In the genomic region with DNA sequence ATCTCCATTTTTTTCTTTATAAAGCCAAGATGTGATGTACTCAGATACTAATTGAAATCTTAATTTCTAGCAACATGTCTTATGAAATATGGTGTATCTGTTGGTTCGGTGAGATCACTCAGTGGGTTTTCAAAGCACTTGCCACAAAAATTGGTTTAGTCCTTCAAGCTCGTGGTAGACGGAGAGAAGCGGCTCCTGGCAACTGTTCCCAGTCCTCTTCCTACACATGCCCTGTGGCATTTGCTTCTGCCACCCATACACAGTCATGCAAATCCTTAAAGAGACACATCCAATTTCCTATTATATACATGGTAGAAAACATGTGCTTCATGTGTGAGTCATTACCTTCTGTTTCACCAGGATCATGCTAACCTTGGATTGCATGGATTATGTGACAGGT, we compare ENCODE assay signal across 15 mouse cellular contexts. TPM values are rescaled to one million over a fixed set of nuclear protein-coding genes. Genes with fewer than 3 reads are reported as not detected.
DNase-seq lines count a peak whose midpoint lies in the region; ATAC-seq and TF ChIP-seq lines count a peak whose summit lies in the region.
"Had no signal": no experiment of that assay in that cellular context is flagged by ENCODE, and none has a peak within 500 bp of the region (broad histone marks: within the 10 kb centered on the region; RNA-seq: fewer than 3 reads in every experiment).

No protein-coding gene starts in this region.

- 0 out of 2 replicates have a peak overlapping the region, but pooled peaks have one; percentile 40 for H3K9ac ChIP-seq in forebrain, embryonic 13.5 days
- no peak overlapping the region for H3K9ac ChIP-seq in forebrain, postnatal 0 days
- peak overlapping the region; percentile 54; the same call in 1 of the 2 replicates for H3K9ac ChIP-seq in intestine, embryonic 16.5 days (ENCODE audit: low read depth, low read length)
- H3K9ac ChIP-seq: liver, embryonic 15.5 days had no signal

- no peaks in the 10 kb centered on the region for H3K9me3 ChIP-seq in forebrain, embryonic 13.5 days (replicated peaks)
- no peaks in the 10 kb centered on the region for H3K9me3 ChIP-seq in forebrain, postnatal 0 days (ENCODE audit: low read length)
- H3K9me3 ChIP-seq in E14TG2a.4 (ENCODE audit: low read length) = no peaks in the 10 kb centered on the region
- no peaks in the 10 kb centered on the region for H3K9me3 ChIP-seq in intestine, embryonic 16.5 days (ENCODE audit: control insufficient read depth, low read length)
- H3K9me3 ChIP-seq: embryonic facial prominence, embryonic 13.5 days; G1E; liver, embryonic 15.5 days had no signal

- ATAC-seq in forebrain, embryonic 13.5 days = no peak
- no peak for ATAC-seq in forebrain, postnatal 0 days
- no peak for ATAC-seq in intestine, embryonic 16.5 days
- ATAC-seq: hindbrain, embryonic 16.5 days had no signal

- no peak overlapping the region for H3K4me2 ChIP-seq in forebrain, embryonic 13.5 days
- H3K4me2 ChIP-seq in forebrain, postnatal 0 days (ENCODE audit: low read depth) = no peak overlapping the region
- H3K4me2 ChIP-seq in intestine, embryonic 16.5 days (ENCODE audit: low read depth, low read length) = peak overlapping the region; percentile 35
- H3K4me2 ChIP-seq: embryonic facial prominence, embryonic 13.5 days had no signal

- no peak overlapping the region for H3K4me3 ChIP-seq in forebrain, embryonic 13.5 days
- no peak overlapping the region for H3K4me3 ChIP-seq in forebrain, postnatal 0 days (ENCODE audit: low read depth, low read length)
- peak overlapping the region; percentile 62 for H3K4me3 ChIP-seq in E14TG2a.4 (replicated peaks; ENCODE audit: low read length)
- H3K4me3 ChIP-seq in intestine, embryonic 16.5 days (ENCODE audit: low read length) = 0 out of 2 replicates have a peak overlapping the region, but pooled peaks have one; percentile 20
- H3K4me3 ChIP-seq: embryonic facial prominence, embryonic 13.5 days; liver, embryonic 15.5 days had no signal

- no peak overlapping the region for H3K27ac ChIP-seq in forebrain, embryonic 13.5 days
- H3K27ac ChIP-seq in forebrain, postnatal 0 days (ENCODE audit: low read depth, low read length) = no peak overlapping the region
- peak overlapping the region; percentile 96 for H3K27ac ChIP-seq in intestine, embryonic 16.5 days (ENCODE audit: low read length)
- H3K27ac ChIP-seq: embryonic facial prominence, embryonic 13.5 days had no signal

- DNase-seq in forebrain, postnatal 0 days = no peak
- DNase-seq in layer of hippocampus, adult 18-20 months (ENCODE audit: low spot score in 2 of 2) = peak; percentile 43 to 58
- DNase-seq in layer of hippocampus, postnatal 25 days (ENCODE audit: extremely low spot score in 1 of 2, low spot score in 1 of 2) = no peak
- DNase-seq in spleen, postnatal 36 days (ENCODE audit: low spot score in 2 of 2) = no peak
- no peak for DNase-seq in spleen, adult 12 weeks (ENCODE audit: low spot score)
- DNase-seq: heart, postnatal 14 days; midbrain, embryonic 14.5 days; right cerebral cortex, postnatal 4 days had no signal

- peaks cover 45% of the 10 kb centered on the region for H3K4me1 ChIP-seq in forebrain, embryonic 13.5 days
- peaks cover 12% of the 10 kb centered on the region for H3K4me1 ChIP-seq in forebrain, postnatal 0 days (ENCODE audit: insufficient read depth)
- peaks cover 76% of the 10 kb centered on the region for H3K4me1 ChIP-seq in E14TG2a.4 (replicated peaks; ENCODE audit: low read depth, low read length)
- H3K4me1 ChIP-seq in intestine, embryonic 16.5 days (ENCODE audit: control insufficient read depth, insufficient read depth, low read length) = peaks cover 47% of the 10 kb centered on the region

- 70% methylated on average over 4 of the region's 4 CpGs for WGBS in forebrain, embryonic 13.5 days
- 60% methylated on average over 4 of the region's 4 CpGs for WGBS in forebrain, postnatal 0 days
- 75% methylated on average over 4 of the region's 4 CpGs for WGBS in intestine, embryonic 16.5 days

- TF ChIP-seq CTCF in forebrain, postnatal 0 days (IDR thresholded peaks at IDR 0.05; ENCODE audit: low read depth) = no peak
- no peak for TF ChIP-seq CTCF in E14TG2a.4 (conservative IDR thresholded peaks at IDR 0.05; ENCODE audit: low read length)

- H3K27me3 ChIP-seq in forebrain, embryonic 13.5 days = no peaks in the 10 kb centered on the region
- H3K27me3 ChIP-seq in forebrain, postnatal 0 days (ENCODE audit: insufficient read depth, low read length) = no peaks in the 10 kb centered on the region
- H3K27me3 ChIP-seq in E14TG2a.4 (ENCODE audit: insufficient read depth, low read length) = no peaks in the 10 kb centered on the region
- no peaks in the 10 kb centered on the region for H3K27me3 ChIP-seq in intestine, embryonic 16.5 days (replicated peaks; ENCODE audit: control insufficient read depth, insufficient read depth, low read length)
- H3K27me3 ChIP-seq: embryonic facial prominence, embryonic 13.5 days had no signal

- peaks cover 32% of the 10 kb centered on the region for H3K36me3 ChIP-seq in forebrain, embryonic 13.5 days (ENCODE audit: poor library complexity, severe bottlenecking)
- H3K36me3 ChIP-seq in forebrain, postnatal 0 days (ENCODE audit: insufficient read depth) = peaks cover 29% of the 10 kb centered on the region
- peaks cover 66% of the 10 kb centered on the region for H3K36me3 ChIP-seq in E14TG2a.4 (ENCODE audit: insufficient read depth, low read length)
- no peaks in the 10 kb centered on the region for H3K36me3 ChIP-seq in intestine, embryonic 16.5 days (ENCODE audit: control insufficient read depth, insufficient read depth, low read length)

RNA-seq across cellular contexts. Expression of gene Wsb2, which starts 4.5 kb away (rescaled TPM):
- 86.2 and 99.0 TPM in 2 replicates for polyA plus RNA-seq in forebrain, embryonic 13.5 days (2015; fragmentation: Nextera tagmentation; extraction: Ambion mirVana)
- 296 and 318 TPM in 2 replicates for total RNA-seq in forebrain, postnatal 0 days (2014; rRNA removed)
- polyA plus RNA-seq in forebrain, postnatal 0 days (2015; fragmentation: Nextera tagmentation; extraction: Ambion mirVana) = 292 and 327 TPM in 2 replicates
- 100 to 1,000 TPM; 270 to 283 TPM for total RNA-seq in layer of hippocampus, adult 18-20 months (2021)
- 100 to 1,000 TPM; 264 to 285 TPM for total RNA-seq in layer of hippocampus, postnatal 25 days (2021)
- 43.9 and 63.3 TPM in 2 replicates for polyA plus RNA-seq in intestine, embryonic 16.5 days (2015; fragmentation: Nextera tagmentation; extraction: Ambion mirVana)

RNA-seq across cellular contexts. Expression of gene Rfc5, which starts 27.3 kb away (rescaled TPM):
- polyA plus RNA-seq in forebrain, embryonic 13.5 days (2015; fragmentation: Nextera tagmentation; extraction: Ambion mirVana) = 68.3 and 90.8 TPM in 2 replicates
- 21.3 and 29.0 TPM in 2 replicates for total RNA-seq in forebrain, postnatal 0 days (2014; rRNA removed)
- 28.7 and 30.2 TPM in 2 replicates for polyA plus RNA-seq in forebrain, postnatal 0 days (2015; fragmentation: Nextera tagmentation; extraction: Ambion mirVana)
- total RNA-seq in layer of hippocampus, adult 18-20 months (2021) = 10 to 100 TPM; 16.8 to 18.8 TPM
- total RNA-seq in layer of hippocampus, postnatal 25 days (2021) = 10 to 100 TPM; 11.6 to 18.9 TPM
- 99.9 and 101 TPM in 2 replicates for polyA plus RNA-seq in intestine, embryonic 16.5 days (2015; fragmentation: Nextera tagmentation; extraction: Ambion mirVana)

RNA-seq across cellular contexts. Expression of gene Vsig10, which starts 42.7 kb away (rescaled TPM):
- 0.98 and 2.6 TPM in 2 replicates for polyA plus RNA-seq in forebrain, embryonic 13.5 days (2015; fragmentation: Nextera tagmentation; extraction: Ambion mirVana)
- total RNA-seq in forebrain, postnatal 0 days (2014; rRNA removed) = 1.0 and 1.4 TPM in 2 replicates
- polyA plus RNA-seq in forebrain, postnatal 0 days (2015; fragmentation: Nextera tagmentation; extraction: Ambion mirVana) = 0.77 and 1.4 TPM in 2 replicates
- total RNA-seq in layer of hippocampus, adult 18-20 months (2021) = 1 to 10 TPM; 1.8 to 2.0 TPM
- 1 to 10 TPM; 2.0 to 2.6 TPM for total RNA-seq in layer of hippocampus, postnatal 25 days (2021)
- 15.4 and 18.6 TPM in 2 replicates for polyA plus RNA-seq in intestine, embryonic 16.5 days (2015; fragmentation: Nextera tagmentation; extraction: Ambion mirVana)

RNA-seq across cellular contexts. Expression of gene Ksr2, which starts 52.2 kb away (rescaled TPM):
- polyA plus RNA-seq in forebrain, embryonic 13.5 days (2015; fragmentation: Nextera tagmentation; extraction: Ambion mirVana) = 2.5 and 3.2 TPM in 2 replicates
- total RNA-seq in forebrain, postnatal 0 days (2014; rRNA removed) = 6.8 and 9.2 TPM in 2 replicates
- polyA plus RNA-seq in forebrain, postnatal 0 days (2015; fragmentation: Nextera tagmentation; extraction: Ambion mirVana) = 2.5 and 5.4 TPM in 2 replicates
- 10 to 100 TPM; 34.1 to 35.9 TPM for total RNA-seq in layer of hippocampus, adult 18-20 months (2021)
- total RNA-seq in layer of hippocampus, postnatal 25 days (2021) = 10 to 100 TPM; 29.0 to 43.1 TPM
- polyA plus RNA-seq in intestine, embryonic 16.5 days (2015; fragmentation: Nextera tagmentation; extraction: Ambion mirVana) = 0.20 and 0.28 TPM in 2 replicates
- polyA plus RNA-seq: G1E had no signal

Comparison
In these comparisons a context has a peak if more than half of its experiments do, and no peak if none do; other contexts are left out.
1. DNase-seq: peak in layer of hippocampus, adult 18-20 months (2 of 2); none in forebrain, postnatal 0 days (single experiment), layer of hippocampus, postnatal 25 days (0 of 2), spleen, postnatal 36 days (0 of 2) and spleen, adult 12 weeks (single experiment).
2. H3K4me3 ChIP-seq: peak in E14TG2a.4 (single experiment) and intestine, embryonic 16.5 days (single experiment); none in forebrain, embryonic 13.5 days (single experiment) and forebrain, postnatal 0 days (single experiment).